Mouse (Mus musculus) thymus, adult 2 months (tissue): Measurements from ENCODE around the gene Wdr34. TPM values are rescaled to one million over a fixed set of nuclear protein-coding genes. Genes with fewer than 3 reads are reported as not detected.

ENCODE experiments used
- DNase-seq: peaks from one replicate; pipeline ENCODE4 v3.0.0; 2021
- H3K27ac ChIP-seq: fragments of 200-500 bp; 2 replicates; pipeline ENCODE4 v1.5.1; 2012; ENCODE audit warnings: low read length, control low read depth; ENCODE audit not compliant: control insufficient read depth, insufficient read depth
- H3K27me3 ChIP-seq: fragments of 200-500 bp; 2 replicates; pipeline ENCODE4 v1.6.1; 2012; ENCODE audit warnings: mild to moderate bottlenecking, low read length, moderate library complexity, mixed read lengths; ENCODE audit not compliant: control insufficient read depth, insufficient read depth
- H3K36me3 ChIP-seq: fragments of 200-500 bp; 2 replicates; pipeline ENCODE4 v1.6.1; 2012; ENCODE audit warnings: mild to moderate bottlenecking, low read length, moderate library complexity; ENCODE audit not compliant: control insufficient read depth, insufficient read depth
- H3K4me1 ChIP-seq: fragments of 200-500 bp; replicated peaks from 2 replicates; pipeline ENCODE4 v1.6.1; 2012; ENCODE audit warnings: low read length; ENCODE audit not compliant: control insufficient read depth, insufficient read depth
- H3K4me3 ChIP-seq: fragments of 200-500 bp; 2 replicates; pipeline ENCODE4 v1.5.1; 2012; ENCODE audit warnings: mild to moderate bottlenecking, low read length, control low read depth, moderate library complexity; ENCODE audit not compliant: control insufficient read depth, insufficient read depth
- CTCF ChIP-seq: fragments of 200-500 bp; IDR thresholded peaks from 2 replicates; pipeline ENCODE4 v1.5.1; 2012; ENCODE audit warnings: mild to moderate bottlenecking, control low read depth, low read length, moderate library complexity, borderline replicate concordance; ENCODE audit not compliant: control insufficient read depth, poor library complexity, insufficient read depth; ENCODE audit errors: extremely low read depth
- POLR2A ChIP-seq: fragments of 200-500 bp; IDR thresholded peaks from 2 replicates; pipeline ENCODE4 v1.6.1; 2012; ENCODE audit warnings: mild to moderate bottlenecking, low read length, control low read depth, moderate library complexity; ENCODE audit not compliant: control insufficient read depth, poor library complexity, insufficient read depth; ENCODE audit errors: extremely low read depth
- WGBS: fragments of 180-500 bp; shearing (Covaris S2); methylation state at CpG from one replicate; pipeline ENCODE4 v1.1.7; 2018; 5-methylcytosine and 5-hydroxymethylcytosine counted together
- polyA plus RNA-seq: library from polyadenylated mRNA; depleted of rRNA; stranded (reverse); fragments of >200 nt; gene quantifications from 2 replicates; pipeline ENCODE4 v1.2.3, GENCODE M21; 2012

Wdr34 gene
- polyA plus RNA-seq, 1 experiment, result 18.3 TPM

DNA sequence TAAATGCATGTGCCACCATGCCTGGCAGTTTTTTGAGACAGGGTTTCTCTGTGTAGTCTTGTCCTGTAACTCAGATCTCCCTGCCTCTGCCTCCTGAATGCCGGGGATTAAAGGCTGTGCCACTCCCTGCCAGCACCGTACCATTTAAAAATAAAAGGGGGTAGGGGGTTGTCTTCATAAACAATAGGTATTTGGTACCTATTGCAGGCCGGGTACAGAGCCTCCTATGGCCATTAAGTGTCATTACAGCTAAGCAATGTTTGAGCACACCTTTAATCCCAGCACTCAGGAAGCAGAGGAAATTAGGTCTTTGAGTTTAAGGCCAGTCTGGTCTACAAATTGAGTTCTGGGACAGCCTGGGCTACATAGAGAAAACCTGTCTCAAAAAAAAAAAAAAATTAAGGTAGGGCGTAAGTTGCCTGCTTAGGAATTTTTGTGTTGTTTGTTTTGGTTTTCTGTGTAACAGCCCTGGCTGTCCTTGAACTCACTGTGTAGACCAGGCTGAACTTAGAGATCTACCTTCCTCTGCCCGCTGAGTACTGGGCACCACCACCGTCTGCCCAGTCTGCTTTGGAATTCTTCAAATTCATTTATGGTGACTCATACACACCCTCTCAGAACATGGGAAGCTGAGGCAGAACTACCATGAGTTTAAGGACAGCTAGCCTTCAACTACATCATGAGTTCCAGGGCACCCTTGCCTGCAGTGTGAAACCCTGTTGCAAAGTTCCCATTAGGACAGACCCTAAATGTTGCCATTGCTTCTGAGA, 3.5 kb upstream of the Wdr34 start:
- Histone ChIP-seq H3K36me3 (no peaks in the 10 kb centered on the region), H3K27me3 (no peaks in the 10 kb centered on the region), H3K27ac (no peak overlapping the region), H3K4me1 (0 out of 2 replicates have a peak, but pooled peaks cover 5% of the 10 kb centered on the region), H3K4me3 (no peak overlapping the region)
- TF ChIP-seq POLR2A, result no peak
- TF ChIP-seq CTCF, result no peak
- DNase-seq, result no peak
- WGBS, result 51% methylated on average over 6 of the region's 6 CpGs

DNA sequence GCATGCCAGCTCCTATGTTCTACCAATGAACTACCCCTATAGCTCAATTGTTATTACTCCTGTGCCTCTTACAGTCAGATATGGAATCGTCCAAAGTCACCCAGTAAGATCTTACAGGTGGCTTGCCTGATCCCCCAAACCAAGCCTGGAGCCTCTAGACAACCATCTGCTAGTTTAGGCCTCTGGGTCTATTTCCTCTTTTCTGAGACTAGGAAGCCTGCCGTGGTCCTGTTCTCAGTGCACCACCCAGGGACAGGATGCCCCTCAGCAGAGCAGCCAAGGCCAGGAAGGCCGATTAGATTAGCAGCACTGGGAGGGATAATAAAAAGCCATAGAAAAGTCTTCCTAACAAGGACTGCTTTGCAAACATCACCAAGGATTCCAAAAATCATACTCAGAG, 1.1 kb upstream of the Wdr34 start:
- WGBS, result 31% methylated on average over 3 of the region's 3 CpGs
- Histone ChIP-seq H3K4me3 (no peak overlapping the region), H3K27me3 (no peaks in the 10 kb centered on the region), H3K4me1 (0 out of 2 replicates have a peak, but pooled peaks cover 5% of the 10 kb centered on the region), H3K36me3 (no peaks in the 10 kb centered on the region), H3K27ac (no peak overlapping the region)
- TF ChIP-seq CTCF (no peak), POLR2A (no peak)
- DNase-seq, result no peak

DNA sequence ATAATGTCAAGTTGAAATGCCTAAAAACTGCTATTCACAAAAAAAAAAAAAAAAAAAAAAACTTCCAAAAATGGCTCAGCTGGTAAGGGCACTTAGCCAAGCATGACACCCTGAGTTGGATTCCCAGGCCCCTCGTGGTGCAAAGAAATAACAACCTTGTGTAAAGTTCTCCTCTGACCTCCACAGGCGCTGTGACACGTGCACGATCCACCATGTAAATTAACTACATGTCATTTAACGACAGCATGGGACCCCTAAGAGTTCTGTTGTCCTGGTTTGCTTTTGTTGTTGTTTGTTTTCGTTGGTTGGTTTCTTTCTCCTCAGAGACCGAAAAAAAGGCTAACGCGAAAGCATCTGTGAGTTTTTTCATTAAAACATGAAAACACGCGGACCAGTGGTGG, 580 bp downstream of the Wdr34 start:
- Histone ChIP-seq H3K4me1 (0 out of 2 replicates have a peak, but pooled peaks cover 5% of the 10 kb centered on the region), H3K27me3 (no peaks in the 10 kb centered on the region), H3K36me3 (no peaks in the 10 kb centered on the region), H3K4me3 (peak overlapping the region; percentile 54), H3K27ac (no peak overlapping the region)
- DNase-seq, result no peak
- 26% methylated on average over 11 of the region's 11 CpGs for WGBS
- TF ChIP-seq CTCF (no peak), POLR2A (no peak)

DNA sequence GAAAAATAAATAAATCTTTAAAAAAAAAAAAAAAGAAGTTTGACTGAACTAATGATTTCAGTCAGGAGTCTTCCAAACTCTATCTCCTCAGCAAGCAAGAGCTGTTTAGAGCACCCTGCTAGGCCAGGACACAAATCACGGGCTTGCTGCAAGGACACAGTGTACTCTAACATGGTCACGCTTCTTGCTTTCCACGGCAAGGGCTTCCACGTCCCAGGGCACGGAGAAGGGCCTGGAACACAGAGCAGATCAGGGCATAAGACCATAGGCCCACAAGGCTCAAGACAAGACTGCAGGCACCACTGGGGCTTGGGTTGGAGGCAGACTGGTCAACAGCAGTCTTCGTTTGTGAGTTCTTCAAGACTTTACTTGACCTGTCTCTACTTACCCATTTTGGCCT, 1.6 kb downstream of the Wdr34 start:
- WGBS, result 93% methylated on average over 6 of the region's 6 CpGs
- H3K27ac ChIP-seq, result no peak overlapping the region
- TF ChIP-seq CTCF (no peak), POLR2A (no peak)
- H3K4me3 ChIP-seq, result no peak overlapping the region
- DNase-seq, result no peak
- H3K4me1 ChIP-seq, result 0 out of 2 replicates have a peak, but pooled peaks cover 5% of the 10 kb centered on the region
- no peaks in the 10 kb centered on the region for H3K36me3 ChIP-seq
- H3K27me3 ChIP-seq, result no peaks in the 10 kb centered on the region

DNA sequence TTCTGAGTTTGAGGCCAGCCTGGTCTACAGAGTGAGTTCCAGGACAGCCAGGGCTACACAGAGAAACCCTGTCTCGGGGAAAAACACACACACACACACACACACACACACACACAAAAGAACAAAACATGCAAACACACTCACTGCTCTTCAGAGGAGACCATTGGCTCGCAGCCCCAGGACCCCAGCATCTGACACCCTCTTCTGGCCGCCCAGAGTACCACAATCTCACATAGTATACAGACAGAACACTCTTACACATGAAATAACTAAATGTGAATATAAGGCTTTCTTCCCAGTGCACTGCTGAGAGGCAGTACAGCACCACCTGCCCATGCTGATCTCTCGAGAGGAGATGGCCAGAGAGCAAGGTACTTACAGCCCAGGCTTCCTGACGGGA, 4.1 kb downstream of the Wdr34 start:
- Histone ChIP-seq H3K27ac (no peak overlapping the region), H3K4me3 (no peak overlapping the region), H3K4me1 (0 out of 2 replicates have a peak, but pooled peaks cover 5% of the 10 kb centered on the region), H3K36me3 (no peaks in the 10 kb centered on the region), H3K27me3 (no peaks in the 10 kb centered on the region)
- TF ChIP-seq POLR2A (no peak), CTCF (no peak)
- DNase-seq, result no peak
- 94% methylated on average over 5 of the region's 5 CpGs for WGBS

DNA sequence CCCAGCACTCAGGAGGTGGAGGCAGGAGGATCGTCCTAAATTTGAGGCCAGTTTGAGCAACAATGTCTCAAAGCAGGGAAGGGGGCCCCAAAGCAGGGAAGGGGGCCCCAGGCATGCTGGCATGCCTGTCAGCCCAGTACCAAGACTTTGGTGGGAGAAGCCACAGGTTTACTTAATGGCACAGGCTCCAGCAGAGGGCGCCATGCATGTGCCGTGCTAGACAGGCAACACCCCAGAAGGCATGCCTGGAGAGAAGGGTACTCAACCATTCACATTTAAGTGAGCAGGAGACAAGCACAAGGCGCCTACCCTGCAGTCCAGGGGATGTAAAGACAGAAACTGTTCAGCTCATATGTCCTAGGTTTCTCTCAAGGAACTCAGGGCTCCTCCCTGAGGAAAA, 6.2 kb downstream of the Wdr34 start:
- 11% methylated on average over 4 of the region's 4 CpGs for WGBS
- Histone ChIP-seq H3K27ac (no peak overlapping the region), H3K27me3 (no peaks in the 10 kb centered on the region), H3K36me3 (no peaks in the 10 kb centered on the region), H3K4me3 (no peak overlapping the region), H3K4me1 (no peaks in the 10 kb centered on the region)
- peak; percentile 84 for DNase-seq
- TF ChIP-seq POLR2A (no peak), CTCF (peak; percentile 91)

DNA sequence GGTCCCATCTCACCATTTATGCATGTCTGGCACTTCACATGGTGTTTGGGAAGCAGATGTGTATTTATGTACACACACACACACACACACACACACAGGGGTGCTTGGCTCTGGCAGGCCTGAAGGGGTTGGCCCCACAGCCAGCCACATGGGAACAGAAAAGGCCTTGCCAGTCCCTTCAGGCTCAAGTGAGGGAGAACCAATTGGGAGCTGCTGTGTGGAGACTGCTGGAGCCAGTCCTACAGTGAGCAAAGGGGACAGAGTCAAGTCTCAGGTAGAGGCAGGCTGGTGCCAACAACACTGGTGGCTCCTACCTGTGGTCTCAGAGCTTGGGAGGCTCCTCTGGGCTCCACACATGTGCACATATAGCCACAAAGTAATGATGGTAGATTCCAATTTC, 9.0 kb downstream of the Wdr34 start:
- Histone ChIP-seq H3K4me1 (no peaks in the 10 kb centered on the region), H3K27me3 (no peaks in the 10 kb centered on the region), H3K4me3 (no peak overlapping the region), H3K36me3 (no peaks in the 10 kb centered on the region), H3K27ac (no peak overlapping the region)
- no peak for DNase-seq
- TF ChIP-seq CTCF (no peak), POLR2A (no peak)
